Mouse (Mus musculus) adrenal gland, postnatal 25 days (tissue): Measurements from ENCODE around the gene Ubr1. TPM values are rescaled to one million over a fixed set of nuclear protein-coding genes. Genes with fewer than 3 reads are reported as not detected.
"Not testable (repeated sequence)": the region's sequence is repeated elsewhere in the genome, so short reads cannot be mapped to it uniquely, and the experiment has no call there.

Experiments
- DNase-seq: peaks from one replicate; pipeline ENCODE4 v3.0.0; 2021; ENCODE audit warnings: mixed read lengths
- long read RNA-seq: library from polyadenylated mRNA; stranded (forward); transcript quantifications from one replicate; pipeline ENCODE4 v2.0.0, GENCODE M21; 2021
- total RNA-seq: library from RNA; stranded (reverse); gene quantifications from 2 replicates; pipeline ENCODE4 v1.2.3, GENCODE M21; 2021

The Ubr1 gene
- 27.7 and 40.6 TPM in 2 replicates for total RNA-seq
- long read RNA-seq, full-length matches to known transcripts, result 2 of 15 reads
- long read RNA-seq, partial matches to known transcripts, result 9 of 15 reads
- long read RNA-seq, other reads (novel, unspliced or antisense), result 4 of 15 reads

GRCm38 (mm10) chr2:120970559-120971080 is at the start of gene Ubr1:
Gene Ubr1, minus strand, starts transcription at chr2:120970715.
- DNase-seq, result peak; percentile 80

GRCm38 (mm10) chr2:121017151-121017550 is 46.6 kb upstream of the Ubr1 start:
- DNase-seq, result no peak

- no peak for DNase-seq
These were observed 45.7 kb upstream of the Ubr1 start for GRCm38 (mm10) chr2:121016226-121016625.

GRCm38 (mm10) chr2:121015507-121015906 is 45.0 kb upstream of the Ubr1 start:
- no peak for DNase-seq

- no peak for DNase-seq
These were observed 42.2 kb upstream of the Ubr1 start for GRCm38 (mm10) chr2:121012676-121013075.

GRCm38 (mm10) chr2:121009071-121009677 is 38.7 kb upstream of the Ubr1 start:
- DNase-seq, result no peak

- DNase-seq, result no peak
These were observed 38.1 kb upstream of the Ubr1 start for GRCm38 (mm10) chr2:121008664-121009007.

GRCm38 (mm10) chr2:121007925-121008663 is 37.6 kb upstream of the Ubr1 start, which contains the start of gene Ccndbp1:
Gene Ccndbp1, plus strand, starts transcription at chr2:121008403.
- peak; percentile 95 for DNase-seq

- no peak for DNase-seq
These were observed 36.5 kb upstream of the Ubr1 start for GRCm38 (mm10) chr2:121006986-121007385.

- DNase-seq, result no peak
These were observed 33.7 kb upstream of the Ubr1 start for GRCm38 (mm10) chr2:121004018-121004811.

- DNase-seq, result no peak
These were observed 33.1 kb upstream of the Ubr1 start for GRCm38 (mm10) chr2:121003586-121003985.

GRCm38 (mm10) chr2:120998863-120999262 is 28.3 kb upstream of the Ubr1 start:
- DNase-seq, result no peak

GRCm38 (mm10) chr2:120996607-120997006 is 26.1 kb upstream of the Ubr1 start:
- not testable (repeated sequence) for DNase-seq

GRCm38 (mm10) chr2:120991196-120991595 is 20.7 kb upstream of the Ubr1 start:
- no peak for DNase-seq

GRCm38 (mm10) chr2:120985241-120985640 is 14.7 kb upstream of the Ubr1 start:
- DNase-seq, result no peak

- DNase-seq, result no peak
These were observed 13.1 kb upstream of the Ubr1 start for GRCm38 (mm10) chr2:120983611-120984010.

GRCm38 (mm10) chr2:120980861-120981260 is 10.3 kb upstream of the Ubr1 start:
- DNase-seq, result no peak

- no peak for DNase-seq
These were observed 9.3 kb upstream of the Ubr1 start for GRCm38 (mm10) chr2:120979819-120980218.

- no peak for DNase-seq
These were observed 8.2 kb upstream of the Ubr1 start for GRCm38 (mm10) chr2:120978693-120979037.

- no peak for DNase-seq
These were observed 7.6 kb upstream of the Ubr1 start for GRCm38 (mm10) chr2:120977926-120978692.

GRCm38 (mm10) chr2:120976990-120977925 is 6.7 kb upstream of the Ubr1 start, which contains the start of gene Tmem62:
Gene Tmem62, plus strand, starts transcription at chr2:120977017.
- peak; percentile 74 for DNase-seq
